Mouse (Mus musculus) small intestine, adult 2 months (tissue): Measurements from ENCODE around the gene Hmga2.

ENCODE experiments used
- CTCF ChIP-seq: fragments of 200-500 bp; IDR thresholded peaks from 2 replicates; pipeline ENCODE4 v1.5.1; 2012; ENCODE audit warnings: low read depth, mild to moderate bottlenecking, control low read depth, inconsistent platforms, low read length, moderate library complexity, mixed read lengths; ENCODE audit not compliant: insufficient replicate concordance, insufficient read length; ENCODE audit errors: extremely low read depth
- POLR2A ChIP-seq: fragments of 200-500 bp; IDR thresholded peaks from 2 replicates; pipeline ENCODE4 v1.6.1; 2012; ENCODE audit warnings: low read depth, mild to moderate bottlenecking, control low read depth, inconsistent platforms, low read length, moderate library complexity

DNA sequence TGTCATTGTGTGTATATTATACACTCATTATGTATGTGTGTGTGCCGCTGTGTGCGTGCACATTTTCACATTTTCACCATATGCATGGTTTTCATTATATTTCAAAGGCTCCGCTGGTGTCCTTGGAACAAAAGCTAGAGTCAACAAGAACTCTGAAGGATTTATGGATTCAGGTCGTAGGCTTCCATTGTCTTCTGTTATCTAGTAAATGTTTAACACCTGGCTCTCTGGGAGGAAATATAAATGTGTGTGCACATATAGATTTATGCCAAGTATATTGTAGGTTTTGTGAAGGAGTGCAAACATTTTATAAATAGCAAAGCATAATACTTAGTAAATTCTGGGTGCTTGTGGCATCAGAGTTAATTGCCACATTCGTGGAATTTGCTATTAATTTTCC is 64.1 kb downstream of the Hmga2 start:
- no peak for TF ChIP-seq POLR2A
- TF ChIP-seq CTCF: no peak
